Mouse (Mus musculus) liver, embryonic 14.5 days (tissue): Measurements from ENCODE around the gene Tlnrd1.

Experiments used
- CTCF ChIP-seq: IDR thresholded peaks from 2 replicates; pipeline ENCODE4 v1.5.1; 2016; ENCODE audit warnings: antibody characterized with exemption, low read depth, control low read depth
- EP300 ChIP-seq: IDR thresholded peaks from 2 replicates; pipeline ENCODE4 v1.6.1; 2016; ENCODE audit warnings: antibody characterized with exemption, low read depth

- TF ChIP-seq CTCF = no peak
- TF ChIP-seq EP300 = no peak
These were observed 8.2 kb upstream of the Tlnrd1 start for GRCm38 (mm10) chr7:83892333-83892669.
